Mouse (Mus musculus): Measurements from ENCODE around the gene Myo18b. TPM values are rescaled to one million over a fixed set of nuclear protein-coding genes. Genes with fewer than 3 reads are reported as not detected.

Myo18b gene
- total RNA-seq, 1 experiment from 2014 or later = not detected

- ATAC-seq (replicated peaks; ENCODE audit: insufficient number of reproducible peaks, low FRiP score, low TSS enrichment, poor library complexity, severe bottlenecking) = no peak
Measured at GRCm38 (mm10) chr5:112655986-112656541, 240.1 kb downstream of the Myo18b start.

GRCm38 (mm10) chr5:112655529-112655928, 240.6 kb downstream of the Myo18b start:
- ATAC-seq (replicated peaks; ENCODE audit: insufficient number of reproducible peaks, low FRiP score, low TSS enrichment, poor library complexity, severe bottlenecking) = no peak

GRCm38 (mm10) chr5:112652036-112652435, 244.1 kb downstream of the Myo18b start:
- no peak for ATAC-seq (replicated peaks; ENCODE audit: insufficient number of reproducible peaks, low FRiP score, low TSS enrichment, poor library complexity, severe bottlenecking)

- ATAC-seq (replicated peaks; ENCODE audit: insufficient number of reproducible peaks, low FRiP score, low TSS enrichment, poor library complexity, severe bottlenecking) = no peak
Measured at GRCm38 (mm10) chr5:112649164-112649702, 246.9 kb downstream of the Myo18b start.

GRCm38 (mm10) chr5:112646871-112647270, 249.3 kb downstream of the Myo18b start:
- no peak for ATAC-seq (replicated peaks; ENCODE audit: insufficient number of reproducible peaks, low FRiP score, low TSS enrichment, poor library complexity, severe bottlenecking)

GRCm38 (mm10) chr5:112645535-112645934, 250.6 kb downstream of the Myo18b start:
- no peak for ATAC-seq (replicated peaks; ENCODE audit: insufficient number of reproducible peaks, low FRiP score, low TSS enrichment, poor library complexity, severe bottlenecking)

GRCm38 (mm10) chr5:112643533-112644272, 252.5 kb downstream of the Myo18b start:
- no peak for ATAC-seq (replicated peaks; ENCODE audit: insufficient number of reproducible peaks, low FRiP score, low TSS enrichment, poor library complexity, severe bottlenecking)

GRCm38 (mm10) chr5:112642731-112643130, 253.4 kb downstream of the Myo18b start:
- ATAC-seq (replicated peaks; ENCODE audit: insufficient number of reproducible peaks, low FRiP score, low TSS enrichment, poor library complexity, severe bottlenecking) = no peak

- ATAC-seq (replicated peaks; ENCODE audit: insufficient number of reproducible peaks, low FRiP score, low TSS enrichment, poor library complexity, severe bottlenecking) = no peak
Measured at GRCm38 (mm10) chr5:112641770-112642169, 254.4 kb downstream of the Myo18b start.

GRCm38 (mm10) chr5:112641131-112641530, 255.0 kb downstream of the Myo18b start:
- no peak for ATAC-seq (replicated peaks; ENCODE audit: insufficient number of reproducible peaks, low FRiP score, low TSS enrichment, poor library complexity, severe bottlenecking)

GRCm38 (mm10) chr5:112640651-112641050, 255.5 kb downstream of the Myo18b start:
- no peak for ATAC-seq (replicated peaks; ENCODE audit: insufficient number of reproducible peaks, low FRiP score, low TSS enrichment, poor library complexity, severe bottlenecking)

Other genes with a start within 250 kb of the Myo18b start
- 295 to 342 TPM (median 339 TPM) in 3 replicates for gene Grk3, start 119.4 kb upstream of the Myo18b start, total RNA-seq (2017)
- gene Crybb2, start 173.8 kb upstream of the Myo18b start, total RNA-seq (2017) = not detected in 3 replicates
- not detected in 3 replicates for gene Crybb3, start 185.2 kb upstream of the Myo18b start, total RNA-seq (2017)